Mouse (Mus musculus): ENCODE data around the gene Fto.

DNA sequence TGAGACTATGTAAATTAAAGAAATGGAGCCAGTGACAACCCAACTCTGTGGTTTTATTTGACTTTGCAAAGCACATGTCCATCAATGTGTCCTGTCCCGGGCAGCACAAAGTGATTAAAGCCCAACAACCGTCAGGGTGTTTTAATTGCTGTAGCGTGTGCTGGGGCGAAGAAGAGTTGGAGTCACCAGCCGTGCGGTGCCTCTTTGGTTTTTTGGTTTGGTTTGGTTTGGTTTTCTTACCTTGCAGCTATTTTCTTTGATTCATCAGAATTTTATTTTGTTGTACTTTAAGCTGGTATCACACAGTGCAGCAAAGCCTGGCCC is 263.6 kb downstream of the Fto start:
- no peak for TF ChIP-seq CTCF (conservative IDR thresholded peaks at IDR 0.05; ENCODE audit: insufficient read depth, insufficient read length, low read depth, low read length)
- no peak for TF ChIP-seq POLR2A (IDR thresholded peaks at IDR 0.05; ENCODE audit: low read depth, low read length)
